Mouse (Mus musculus): ENCODE measurements around the gene Prl2c3. TPM values are rescaled to one million over a fixed set of nuclear protein-coding genes. Genes with fewer than 3 reads are reported as not detected.
"Not testable (repeated sequence)": the region's sequence is repeated elsewhere in the genome, so short reads cannot be mapped to it uniquely, and the experiment has no call there.

Gene Prl2c3
- total and polyA plus RNA-seq, 3 experiments: not detected

DNA sequence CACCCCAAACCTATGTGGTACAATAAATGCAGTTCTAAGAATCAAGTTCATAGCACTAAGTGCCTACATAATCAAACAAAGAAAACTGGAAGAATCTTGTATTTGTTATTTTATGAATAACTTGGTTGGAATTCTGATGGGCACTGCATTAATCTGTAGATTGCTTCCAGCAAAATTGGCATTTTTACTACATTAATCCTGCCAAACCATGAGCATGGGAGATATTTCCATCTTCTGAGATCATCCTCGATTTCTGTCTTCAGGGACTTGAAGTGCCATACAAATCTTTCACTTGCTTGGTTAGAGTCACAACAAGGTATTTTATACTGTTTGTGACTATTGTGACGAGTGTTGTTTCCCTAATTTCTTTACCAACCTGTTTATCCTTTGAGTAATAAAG is 9.7 kb upstream of the Prl2c3 start:
- WGBS: 52% methylated on average over 2 of the region's 2 CpGs
- TF ChIP-seq CTCF (IDR thresholded peaks at IDR 0.05) (no peak), POLR2A (IDR thresholded peaks at IDR 0.05; ENCODE audit: insufficient read depth, low read depth, low read length) (no peak), EP300 (IDR thresholded peaks at IDR 0.05; ENCODE audit: insufficient read depth, low read depth, low read length) (no peak)

DNA sequence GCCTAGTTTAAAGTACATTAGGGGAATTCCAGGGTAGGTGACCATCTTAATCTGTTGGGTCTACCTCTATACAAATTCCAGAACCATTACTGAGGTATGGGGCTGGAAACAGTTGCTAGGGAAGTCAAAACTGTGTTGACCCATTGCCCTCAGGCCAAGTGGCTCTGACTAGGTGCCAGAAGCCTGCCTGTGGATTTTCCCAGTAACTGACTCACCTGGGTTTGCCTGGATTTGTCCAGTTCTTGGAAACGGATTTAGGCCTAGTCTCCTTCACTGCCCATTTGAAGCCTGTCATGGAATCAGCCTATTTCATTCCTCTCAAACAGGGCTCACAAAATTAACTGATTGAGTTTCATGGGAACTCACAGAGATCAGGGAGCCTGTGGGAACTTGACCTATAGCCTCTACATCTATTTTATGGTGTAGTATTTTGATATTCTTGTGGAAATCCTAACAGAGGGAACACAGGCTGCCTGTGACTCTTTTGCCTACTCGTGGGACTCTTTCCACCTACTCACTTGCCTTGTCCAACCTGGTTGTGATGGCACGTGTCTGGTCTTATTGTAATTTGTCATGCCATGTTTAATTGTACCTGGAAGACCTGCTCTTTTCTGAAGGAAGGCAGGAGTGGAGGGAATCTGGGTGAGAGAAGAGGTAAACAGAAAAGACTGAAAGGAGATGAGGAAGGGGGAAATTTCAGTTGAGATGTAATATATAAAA is 9.1 kb upstream of the Prl2c3 start:
- DNase-seq; H3K4me1 ChIP-seq (ENCODE audit: control insufficient read depth, insufficient read depth, low read length); H3K27me3 ChIP-seq (ENCODE audit: control insufficient read depth, insufficient read depth, low read length); H3K9ac ChIP-seq (ENCODE audit: low read depth, low read length); intact Hi-C loops (cut with DNase I); H3K4me3 ChIP-seq; H3K79me2 ChIP-seq (replicated peaks; ENCODE audit: control insufficient read depth, insufficient read depth, low read length); H3K27ac ChIP-seq; H3K36me3 ChIP-seq (ENCODE audit: control insufficient read depth, insufficient read depth, low read length): not testable (repeated sequence)
- WGBS: 58% methylated on average over 3 of the region's 3 CpGs

More for the DNA sequence above, 9.7 kb upstream of the Prl2c3 start:
- Histone ChIP-seq H3K27ac (no peak overlapping the region), H3K79me2 (replicated peaks; ENCODE audit: control insufficient read depth, insufficient read depth, low read length) (no peaks in the 10 kb centered on the region), H3K9ac (ENCODE audit: low read depth, low read length) (no peak overlapping the region), H3K4me1 (ENCODE audit: control insufficient read depth, insufficient read depth, low read length) (no peaks in the 10 kb centered on the region), H3K36me3 (ENCODE audit: control insufficient read depth, insufficient read depth, low read length) (no peaks in the 10 kb centered on the region), H3K27me3 (ENCODE audit: control insufficient read depth, insufficient read depth, low read length) (no peaks in the 10 kb centered on the region), H3K4me3 (no peak overlapping the region)
- intact Hi-C loops (cut with DNase I): no loop called here
- no peak for DNase-seq

DNA sequence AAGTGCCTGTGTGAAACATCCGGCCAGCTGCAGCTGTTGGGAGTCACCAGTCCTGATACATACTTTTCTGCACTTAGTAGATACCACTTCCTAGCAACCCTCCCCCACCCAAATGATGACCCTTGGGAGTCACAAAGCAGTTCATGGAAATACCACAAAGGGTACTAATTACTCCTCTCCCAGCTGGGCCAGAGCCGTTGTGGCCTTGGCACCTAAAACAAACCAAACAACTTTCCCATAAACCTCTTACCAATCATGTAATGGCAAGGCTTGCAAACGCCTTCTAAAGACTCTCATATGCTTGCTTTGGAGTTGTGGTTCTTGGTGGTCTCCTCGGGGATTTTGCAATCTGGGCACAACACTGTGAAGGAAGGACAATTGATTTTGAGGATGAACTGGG is 6.6 kb upstream of the Prl2c3 start:
- DNase-seq; H3K36me3 ChIP-seq (ENCODE audit: control insufficient read depth, insufficient read depth, low read length); intact Hi-C loops (cut with DNase I); H3K4me3 ChIP-seq; H3K4me1 ChIP-seq (ENCODE audit: control insufficient read depth, insufficient read depth, low read length); H3K27ac ChIP-seq; H3K27me3 ChIP-seq (ENCODE audit: control insufficient read depth, insufficient read depth, low read length); H3K79me2 ChIP-seq (replicated peaks; ENCODE audit: control insufficient read depth, insufficient read depth, low read length); H3K9ac ChIP-seq (ENCODE audit: low read depth, low read length): not testable (repeated sequence)
- 53% methylated on average over 4 of the region's 4 CpGs for WGBS

DNA sequence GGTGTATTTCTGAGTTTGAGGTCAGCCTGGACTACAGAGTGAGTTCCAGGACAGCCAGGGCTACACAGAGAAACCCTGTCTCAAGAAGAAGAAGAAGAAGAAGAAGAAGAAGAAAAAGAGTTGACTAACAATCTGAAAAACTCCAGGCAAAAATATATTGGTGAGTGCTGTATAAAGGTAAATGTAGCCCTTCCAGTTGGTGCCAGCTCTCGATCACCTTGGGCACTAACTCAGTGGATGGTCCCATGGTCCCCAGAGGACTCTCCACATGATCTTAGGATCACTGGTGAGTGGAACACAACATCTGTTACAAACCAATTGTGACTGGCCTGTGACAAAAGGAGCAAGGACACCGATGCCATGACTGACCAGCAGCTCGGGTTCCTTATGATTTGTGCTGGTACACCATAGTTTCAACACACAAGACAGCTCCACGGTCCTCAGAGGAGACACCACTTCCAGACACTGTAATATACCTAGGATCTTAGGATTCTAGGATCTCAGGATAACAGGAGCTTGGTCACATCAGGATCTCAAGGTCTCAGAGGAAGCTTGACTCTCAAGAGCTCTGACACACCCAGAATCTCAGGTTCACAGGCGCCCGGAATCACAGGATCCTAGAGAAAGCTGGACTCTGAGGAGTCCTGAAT is 30.3 kb downstream of the Prl2c3 start:
- not testable (repeated sequence) for DNase-seq; H3K9ac ChIP-seq (ENCODE audit: low read depth, low read length); H3K4me1 ChIP-seq (ENCODE audit: control insufficient read depth, insufficient read depth, low read length); H3K27me3 ChIP-seq (ENCODE audit: control insufficient read depth, insufficient read depth, low read length); H3K27ac ChIP-seq; H3K79me2 ChIP-seq (replicated peaks; ENCODE audit: control insufficient read depth, insufficient read depth, low read length); H3K4me3 ChIP-seq; H3K36me3 ChIP-seq (ENCODE audit: control insufficient read depth, insufficient read depth, low read length)
- intact Hi-C loops (cut with DNase I): loop anchor here (10.0 kb wide), 1 partner anchor 195 kb away; no protein-coding TSS in a partner anchor
- 66% methylated on average over 6 of the region's 6 CpGs for WGBS

Other genes starting within 250 kb of the Prl2c3 start
- 1 to 10 TPM; 2.2 to 2.3 TPM for gene Ero1lb, start 234.2 kb downstream of the Prl2c3 start, total RNA-seq (2021)
- 1.3 and 1.6 TPM in 2 replicates for gene Ero1lb, start 234.2 kb downstream of the Prl2c3 start, polyA plus RNA-seq (2012; rRNA removed)
- not detected for gene Prl2c2, start 205.3 kb upstream of the Prl2c3 start, total RNA-seq (2021)
- gene Prl2c2, start 205.3 kb upstream of the Prl2c3 start, polyA plus RNA-seq (2012; rRNA removed): not detected in 2 replicates

All from heart, adult 2 months (tissue).